Mouse (Mus musculus) fibroblast of lung, adult 2 months (primary cell): ENCODE measurements at regions not wholly inside any gene's neighbourhood (a gene's known extent, or its start where the extent isn't known, plus 50 kb on each side); places are given as distances from the start of the nearest gene placed in this dataset.

Experiments used
- DNase-seq: peaks from one replicate; pipeline ENCODE4 v3.0.0-alpha.2; 2011; ENCODE audit warnings: low read depth

- no peak for DNase-seq
Observed at GRCm38 (mm10) chr13:98579731-98580130, 57.5 kb downstream of the Tmem174 start.

- no peak for DNase-seq
Observed at GRCm38 (mm10) chr13:98578426-98579066, 58.7 kb downstream of the Tmem174 start.

GRCm38 (mm10) chr13:98576061-98576460, 61.1 kb downstream of the Tmem174 start:
- no peak for DNase-seq

GRCm38 (mm10) chr13:98574057-98574323, 63.2 kb downstream of the Tmem174 start:
- DNase-seq = no peak

GRCm38 (mm10) chr13:98573261-98574056, 63.8 kb downstream of the Tmem174 start:
- DNase-seq = no peak

GRCm38 (mm10) chr13:98572581-98573260, 64.5 kb downstream of the Tmem174 start:
- DNase-seq = no peak

- DNase-seq = no peak
Observed at GRCm38 (mm10) chr13:98572011-98572570, 65.1 kb downstream of the Tmem174 start.

- DNase-seq = no peak
Observed at GRCm38 (mm10) chr13:98571051-98571450, 66.2 kb downstream of the Tmem174 start.

GRCm38 (mm10) chr13:98555693-98556092, 63.9 kb upstream of the Gm10320 start:
- DNase-seq = no peak

GRCm38 (mm10) chr13:98551471-98552020, 59.7 kb upstream of the Gm10320 start:
- peak; percentile 69 for DNase-seq

GRCm38 (mm10) chr13:98547223-98547622, 55.4 kb upstream of the Gm10320 start:
- no peak for DNase-seq

GRCm38 (mm10) chr13:98546116-98546515, 54.3 kb upstream of the Gm10320 start:
- DNase-seq = no peak

GRCm38 (mm10) chr13:98545398-98545797, 53.6 kb upstream of the Gm10320 start:
- DNase-seq = no peak

- no peak for DNase-seq
Observed at GRCm38 (mm10) chr13:98544051-98544450, 52.2 kb upstream of the Gm10320 start.
